Mouse (Mus musculus) left cerebral cortex, postnatal 36 days (tissue): ENCODE measurements around the gene Cbx8. TPM values are rescaled to one million over a fixed set of nuclear protein-coding genes. Genes with fewer than 3 reads are reported as not detected.

Source experiments
- DNase-seq, 2 experiments: peaks; one replicate each; pipeline ENCODE4 v3.0.0; 2021 to 2022; ENCODE audit warnings: low spot score in 2 of 2, mixed read lengths in 1 of 2
- intact Hi-C: fragments of 180-260 bp; cut with DNase I; formaldehyde crosslinking; loops from one replicate; pipeline ENCODE4 v1.15.1; 2025
- total RNA-seq, 2 experiments: library from RNA; stranded (reverse); gene quantifications; 2 replicates each; pipeline ENCODE4 v1.2.3; 2021

The Cbx8 gene
- total RNA-seq, 2 experiments from 2014 or later: 12.3 to 16.0 TPM

DNA sequence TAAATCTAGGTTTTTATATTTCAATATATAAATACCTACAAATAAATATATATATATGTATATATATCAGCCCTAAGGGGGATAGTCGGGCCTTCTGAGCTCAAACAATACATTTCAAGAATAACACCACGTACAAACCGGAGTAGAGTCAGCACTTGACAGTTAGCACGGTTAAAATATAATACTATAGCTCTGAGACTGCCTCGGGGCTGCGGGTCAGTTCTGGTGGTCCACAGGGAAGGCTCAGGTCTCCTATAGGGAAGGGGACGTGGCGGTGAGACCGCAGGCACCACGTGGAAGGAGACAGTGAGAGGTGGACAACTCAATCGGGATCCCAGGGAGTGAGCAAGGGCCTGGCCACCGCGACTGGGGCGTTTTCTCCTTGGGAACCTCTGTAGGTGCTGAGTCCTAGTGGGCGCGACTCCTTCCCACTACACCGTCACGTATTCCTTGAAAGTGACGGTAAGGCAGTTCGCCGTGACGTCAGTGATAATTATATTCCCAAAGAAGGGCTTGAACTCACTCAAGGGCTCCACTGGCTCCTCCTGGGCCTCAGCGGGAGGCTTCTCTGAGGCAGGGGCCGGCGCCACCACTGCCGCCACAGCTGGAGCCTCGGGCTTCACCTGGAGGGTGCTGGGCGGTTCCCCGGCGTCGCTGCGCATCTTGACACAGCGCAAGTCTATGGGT is 39.8 kb upstream of the Cbx8 start:
- intact Hi-C loops: no loop called here

DNA sequence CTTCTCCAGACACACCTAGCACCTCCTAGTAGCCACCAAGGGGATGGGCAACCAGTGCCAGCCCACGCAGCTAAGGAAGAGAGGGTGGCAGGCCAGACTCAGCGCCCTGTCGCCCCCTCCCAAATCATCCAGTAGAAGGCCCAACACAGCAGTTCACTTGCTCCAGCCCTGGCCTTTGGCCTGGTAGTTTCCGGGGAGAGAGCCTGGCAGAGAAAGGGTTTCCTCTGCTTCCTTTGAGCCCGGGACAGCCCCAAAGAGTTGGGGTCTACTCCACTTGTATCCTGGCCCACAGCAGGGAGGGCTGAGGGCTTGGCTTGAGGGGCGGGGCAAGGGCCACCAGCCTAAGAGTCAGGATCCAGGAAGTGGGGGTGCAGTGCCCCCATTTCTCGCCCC is 38.7 kb upstream of the Cbx8 start:
- no peak for DNase-seq
- intact Hi-C loops: no loop called here

More for the DNA sequence above, 39.8 kb upstream of the Cbx8 start:
- no peak for DNase-seq

DNA sequence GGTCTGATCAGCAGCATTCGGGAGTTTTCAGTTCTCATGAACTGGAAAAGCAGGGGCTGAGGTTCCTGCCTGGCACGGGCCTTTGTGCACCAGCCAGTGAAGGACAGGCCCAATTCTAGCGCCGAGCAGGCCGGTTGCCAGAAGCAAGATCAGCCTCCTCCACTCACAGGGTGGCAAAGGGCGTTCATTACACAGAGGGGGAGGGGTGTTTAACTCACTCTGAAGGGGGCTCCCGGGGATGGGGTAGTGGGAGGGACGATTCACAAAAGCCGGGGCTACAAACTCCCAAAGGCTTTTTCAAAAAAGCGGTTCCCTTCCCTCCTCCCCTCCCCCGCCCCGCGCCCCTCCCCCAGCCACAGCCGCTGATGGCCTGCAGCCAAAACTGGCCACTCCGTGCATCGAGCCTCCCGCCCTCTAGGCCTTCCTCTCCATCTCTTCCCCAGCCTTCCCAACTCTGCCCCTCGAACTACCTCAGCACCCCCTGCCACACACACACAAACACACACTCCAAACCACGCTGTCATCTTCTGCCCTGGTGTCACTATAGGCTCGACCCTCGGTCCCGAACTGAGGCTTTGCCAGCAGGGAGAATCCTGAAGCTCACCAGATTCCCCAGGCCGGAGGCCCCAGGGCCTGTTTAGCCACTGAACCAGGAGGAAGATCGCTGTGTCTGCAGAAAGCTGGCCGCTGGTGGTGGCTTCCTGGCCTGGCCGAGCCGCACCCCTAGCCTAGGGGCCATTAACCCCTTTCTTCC is 38.1 kb upstream of the Cbx8 start:
- peak; percentile 20 to 37 for DNase-seq
- intact Hi-C loops: no loop called here

DNA sequence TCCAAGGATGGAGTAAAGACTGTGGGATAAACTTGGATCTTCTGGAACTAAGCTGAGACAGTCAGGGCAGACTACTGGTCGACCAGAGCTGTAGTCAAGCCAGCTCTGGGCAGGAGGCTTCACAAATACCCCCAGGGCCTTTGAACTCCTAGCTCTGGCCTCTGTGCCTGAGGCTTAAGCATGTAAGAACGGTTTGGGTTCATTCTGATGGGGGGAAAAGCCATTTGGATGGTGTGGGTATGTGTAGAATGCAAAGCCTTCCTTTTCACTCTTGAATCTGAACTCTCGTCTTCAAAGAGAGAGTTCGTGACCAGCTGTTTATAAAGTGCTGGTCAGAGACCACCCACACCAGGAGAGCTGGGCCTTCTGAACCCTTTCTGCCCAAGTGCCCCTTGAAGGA is 37.0 kb upstream of the Cbx8 start:
- intact Hi-C loops: no loop called here
- no peak for DNase-seq

DNA sequence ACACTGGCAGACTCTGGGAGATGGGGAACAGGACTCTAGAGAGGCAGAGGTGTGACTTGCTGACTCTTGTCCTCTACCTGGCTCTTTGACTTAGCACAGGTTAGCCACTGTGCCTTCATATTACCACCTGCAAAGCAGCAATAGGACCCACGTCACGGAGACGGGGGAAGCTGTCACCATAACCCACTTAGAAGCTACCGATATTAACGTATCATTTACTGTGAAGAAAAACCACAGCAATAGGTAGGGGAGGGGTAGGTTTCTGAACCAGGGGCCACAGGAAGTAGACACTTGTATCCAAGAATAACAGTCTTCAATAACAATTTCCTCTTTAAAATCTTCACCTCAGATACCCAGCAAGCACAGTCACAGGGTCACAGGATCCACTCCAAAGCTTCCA is 35.0 kb upstream of the Cbx8 start:
- DNase-seq: no peak
- intact Hi-C loops: no loop called here

DNA sequence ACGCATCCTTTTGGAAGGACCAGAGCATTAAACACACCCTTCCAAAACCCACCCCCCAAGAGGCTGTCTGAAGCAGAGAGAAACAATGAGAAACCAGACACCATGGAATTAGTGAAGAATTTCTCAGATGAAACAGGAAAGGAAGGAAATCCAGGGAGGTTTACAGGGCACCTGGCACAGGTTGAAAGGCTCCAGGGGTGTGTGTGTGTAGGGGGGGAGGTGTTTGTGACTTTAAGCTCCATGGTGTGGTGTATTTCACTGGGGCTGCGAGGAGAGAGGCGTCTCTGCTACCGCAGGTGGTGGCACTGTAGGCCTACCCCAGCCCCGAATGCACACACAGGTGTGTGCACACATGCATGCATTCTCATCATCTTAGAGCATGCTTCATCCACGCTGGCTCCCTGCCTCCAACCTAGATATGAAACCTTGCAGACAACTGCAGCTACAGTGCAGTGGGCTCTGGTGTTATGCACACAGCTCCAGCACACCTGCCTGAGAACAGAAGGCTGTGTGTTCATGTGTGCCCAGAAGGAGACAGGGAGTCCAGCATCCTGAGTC is 33.2 kb upstream of the Cbx8 start:
- DNase-seq: no peak
- intact Hi-C loops: no loop called here

DNA sequence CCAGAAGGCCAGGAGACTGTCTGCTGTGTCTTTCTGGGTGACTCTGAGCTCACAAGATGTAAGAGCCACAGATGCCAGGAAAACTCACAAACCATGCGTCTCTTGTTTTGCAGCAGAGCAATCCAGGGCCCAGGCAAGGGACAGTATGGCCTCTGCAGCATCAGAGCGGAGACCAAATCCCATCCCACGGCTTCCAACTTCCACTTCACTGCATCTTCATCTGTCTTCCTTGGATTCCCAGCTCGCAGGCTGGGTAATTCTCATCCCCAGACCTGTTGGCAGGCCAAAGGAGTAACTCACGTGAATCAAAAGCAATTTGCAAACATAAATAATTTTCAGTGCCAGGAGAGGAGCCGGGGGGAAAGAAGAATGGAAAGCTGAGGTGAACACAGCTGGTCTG is 32.2 kb upstream of the Cbx8 start:
- no peak for DNase-seq
- intact Hi-C loops: no loop called here

DNA sequence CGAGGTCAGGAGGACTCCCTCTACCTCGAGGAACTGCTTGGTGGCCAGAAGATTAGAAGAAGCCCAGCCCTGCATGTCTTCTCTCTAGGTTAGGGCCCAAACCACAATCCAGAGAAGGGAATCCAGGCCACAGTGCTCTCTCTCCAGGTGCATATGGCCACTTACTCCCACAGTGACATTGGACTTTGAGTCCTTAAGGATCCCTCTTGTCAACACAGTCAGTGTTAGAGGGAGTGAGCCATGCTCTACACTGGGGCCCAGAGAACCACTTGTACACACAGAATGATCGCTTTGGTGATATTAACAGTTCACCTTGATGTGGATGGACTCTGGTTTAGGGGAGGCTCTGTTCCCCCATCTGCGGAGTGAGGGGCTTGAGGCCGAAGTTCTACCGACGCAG is 31.5 kb upstream of the Cbx8 start:
- intact Hi-C loops: no loop called here
- no peak for DNase-seq

DNA sequence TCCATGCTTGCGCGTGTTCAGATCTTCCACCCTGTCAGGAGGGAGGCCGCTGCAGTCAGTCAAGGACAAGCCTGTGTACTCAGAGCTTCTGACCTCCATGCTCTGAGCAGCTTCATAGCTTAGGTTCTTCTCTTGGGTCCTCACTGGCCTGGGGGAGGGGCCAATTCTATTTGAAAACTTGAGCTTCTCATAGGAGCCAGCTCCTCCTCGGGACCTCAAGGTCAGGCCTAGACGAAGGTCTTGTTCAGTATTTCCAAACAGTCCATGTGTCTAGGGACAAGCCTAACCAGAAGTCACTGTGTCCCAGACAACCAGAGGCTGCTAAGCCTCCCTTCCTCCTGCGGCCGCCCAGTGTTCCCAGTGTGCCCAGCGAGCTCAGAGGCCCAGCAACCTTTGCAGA is 26.1 kb upstream of the Cbx8 start:
- intact Hi-C loops: no loop called here
- DNase-seq: no peak

DNA sequence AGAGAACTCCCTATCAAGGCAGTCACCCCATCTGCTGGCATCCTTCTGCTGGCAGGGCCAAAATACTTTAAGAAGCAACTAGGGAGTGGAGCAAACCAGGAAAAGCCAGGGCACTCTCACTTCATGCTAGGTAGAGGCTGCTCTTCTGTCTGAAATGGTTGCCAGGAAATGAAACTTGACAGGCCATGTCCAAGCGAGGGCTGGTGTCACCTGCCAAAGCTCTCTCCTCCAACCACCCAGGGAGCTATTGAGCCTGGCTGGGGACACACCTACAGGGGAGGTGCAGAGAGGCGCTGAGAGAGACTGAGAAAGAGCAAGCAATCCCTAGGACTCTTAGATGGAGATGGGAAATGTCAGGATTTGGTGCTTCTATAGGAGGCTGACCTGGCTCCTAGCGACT is 18.5 kb upstream of the Cbx8 start:
- intact Hi-C loops: no loop called here
- no peak for DNase-seq

DNA sequence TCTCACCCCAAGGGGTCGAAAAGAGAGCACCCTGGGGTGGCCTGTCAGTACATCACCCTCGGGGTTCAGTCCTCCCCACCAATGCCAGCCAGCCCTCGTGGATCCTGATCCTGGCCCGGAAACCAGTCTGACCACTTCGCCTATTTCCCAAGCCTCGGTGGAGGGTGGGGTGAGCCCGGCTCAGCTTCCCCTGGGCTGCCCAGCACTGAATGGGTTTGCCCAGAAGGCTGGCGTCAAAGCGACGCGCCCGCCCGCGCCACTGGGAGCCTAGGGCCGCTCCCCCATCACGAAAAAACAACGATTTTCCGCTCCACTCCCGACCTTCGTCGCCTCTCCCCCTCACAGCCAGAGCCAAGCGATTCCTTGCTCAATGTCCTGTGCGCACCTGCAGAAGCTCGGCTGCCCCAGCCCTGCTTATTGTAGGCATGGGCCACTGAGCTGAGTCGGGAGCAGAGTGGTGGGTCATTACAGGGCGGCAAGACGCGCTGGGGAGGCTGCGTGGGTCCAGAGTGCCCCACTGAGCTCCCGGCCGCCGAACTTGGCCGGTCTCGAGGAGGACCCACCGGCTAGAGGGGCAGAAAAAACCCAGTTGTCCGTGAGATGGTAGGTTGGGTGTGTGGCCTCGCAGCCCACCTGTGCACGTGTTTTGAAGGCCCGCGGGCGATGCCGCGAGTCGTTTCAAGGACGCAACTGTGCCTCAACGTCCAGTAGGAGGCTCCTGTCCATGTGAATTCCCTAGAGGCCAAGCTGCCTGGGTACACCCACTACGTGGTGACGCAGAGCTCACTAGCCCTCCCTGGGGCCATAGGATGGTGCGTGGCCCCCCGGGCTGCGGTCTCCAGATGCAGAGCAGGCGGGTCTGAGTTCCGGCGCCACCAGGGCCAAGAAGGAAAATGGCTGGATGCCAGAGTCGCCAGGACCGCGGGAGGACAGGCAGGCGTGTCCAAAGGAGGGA is 17.5 kb upstream of the Cbx8 start:
- intact Hi-C loops: no loop called here
- DNase-seq: peak in 1 of 2 experiments; percentile 17

DNA sequence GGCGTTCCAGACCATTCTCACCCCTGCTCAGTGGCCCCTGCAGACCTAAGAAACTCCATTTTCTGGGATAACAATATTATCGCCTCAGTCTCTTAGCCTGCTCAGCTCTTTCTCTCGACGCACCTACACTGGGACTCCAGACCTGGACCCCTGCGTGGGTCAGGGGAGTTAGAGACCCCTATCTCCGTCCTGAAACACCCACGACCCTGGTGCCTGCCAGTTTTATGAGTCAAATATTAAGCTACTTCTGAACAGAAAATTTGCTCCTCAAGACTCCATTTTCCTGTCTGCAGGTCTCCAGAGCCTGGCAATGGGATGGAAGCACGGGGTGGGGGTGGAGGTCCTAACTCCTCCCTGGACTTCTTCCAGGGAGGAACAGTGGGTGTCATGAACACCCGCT is 16.5 kb upstream of the Cbx8 start:
- intact Hi-C loops: loop anchor here (1.0 to 2.0 kb wide), 2 partner anchors 16 to 28 kb away; partner anchors contain the start of gene Cbx8

DNA sequence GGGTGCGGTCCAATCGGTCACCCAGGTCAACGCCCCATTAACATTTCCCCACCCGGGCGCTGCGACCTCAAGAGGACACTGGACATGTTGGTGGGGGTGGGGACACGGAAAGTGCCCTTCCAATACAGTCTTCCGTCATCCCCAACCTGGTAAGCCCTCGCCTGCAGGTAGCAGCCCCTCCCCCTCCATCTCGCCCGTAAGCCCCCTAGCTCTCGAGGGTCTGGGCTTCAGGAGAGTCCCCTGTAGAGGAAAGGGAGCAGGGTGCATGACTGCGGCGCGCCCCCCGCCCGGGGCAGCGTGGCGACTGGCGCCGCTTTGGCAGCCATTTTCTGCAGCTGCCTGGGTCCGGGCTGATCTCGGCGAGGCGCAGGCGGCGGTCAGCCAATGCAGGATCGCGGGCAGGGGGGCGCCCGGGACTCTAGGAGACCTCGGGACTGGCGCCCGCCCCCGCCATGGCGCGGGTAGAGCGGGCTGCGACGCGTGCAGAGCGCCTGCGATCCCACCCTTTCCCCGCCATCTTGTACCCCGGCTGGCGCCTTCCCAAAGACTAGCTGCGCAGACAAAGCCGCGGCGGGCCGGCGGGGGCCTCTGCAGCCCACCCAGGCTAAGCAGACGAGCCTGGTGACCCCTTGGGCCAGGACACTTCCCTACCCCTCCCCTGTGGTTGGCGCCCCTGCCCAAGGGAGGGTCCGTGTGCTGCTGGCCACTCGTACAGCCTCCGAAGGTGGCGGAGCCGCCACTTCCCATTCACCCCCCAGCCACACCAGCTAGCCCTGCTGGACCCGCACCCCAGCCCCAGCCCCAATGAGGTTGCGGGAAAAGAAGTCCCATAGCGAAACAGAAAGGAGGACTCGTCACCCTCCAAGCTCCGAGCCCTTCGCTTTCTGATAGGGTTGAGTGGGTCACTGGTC is 15.8 kb upstream of the Cbx8 start:
- peak in 1 of 2 experiments; percentile 69 for DNase-seq
- intact Hi-C loops: loop anchor here (1.0 to 2.0 kb wide), 2 partner anchors 16 to 29 kb away; partner anchors contain the start of gene Cbx8

More for the DNA sequence above, 16.5 kb upstream of the Cbx8 start:
- DNase-seq: no peak

DNA sequence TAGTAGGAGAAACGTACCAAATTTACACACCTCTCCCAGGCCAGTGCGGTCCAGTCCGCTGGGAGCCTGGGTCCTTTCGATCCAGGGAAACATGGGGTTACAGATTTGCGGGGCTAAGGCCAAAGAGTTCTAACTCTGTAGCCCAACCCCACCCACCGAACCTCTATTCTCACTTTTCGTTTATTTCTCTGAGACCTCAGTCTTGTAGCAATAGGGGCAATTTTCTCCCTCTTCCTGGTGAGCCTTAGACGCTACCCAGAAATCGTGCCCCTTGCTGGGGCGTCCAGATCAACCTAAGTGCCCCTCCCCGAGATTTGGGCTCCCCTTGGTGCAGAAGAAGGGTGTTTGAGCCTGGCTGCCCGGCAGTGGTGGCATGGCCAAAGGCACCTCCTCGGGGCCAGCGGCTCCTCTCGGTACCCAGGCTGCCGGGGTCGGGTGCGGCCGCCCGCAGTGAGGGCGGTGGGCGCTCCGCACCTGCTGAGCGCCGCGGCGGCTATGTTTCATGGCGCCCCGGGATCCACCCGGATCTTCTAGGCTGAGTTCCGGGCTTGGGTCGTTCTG is 14.9 kb upstream of the Cbx8 start:
- DNase-seq: peak in 1 of 2 experiments; percentile 28
- intact Hi-C loops: loop anchor here (2.0 kb wide), 1 partner anchor 15 kb away; the partner anchor contains the start of gene Cbx8

DNA sequence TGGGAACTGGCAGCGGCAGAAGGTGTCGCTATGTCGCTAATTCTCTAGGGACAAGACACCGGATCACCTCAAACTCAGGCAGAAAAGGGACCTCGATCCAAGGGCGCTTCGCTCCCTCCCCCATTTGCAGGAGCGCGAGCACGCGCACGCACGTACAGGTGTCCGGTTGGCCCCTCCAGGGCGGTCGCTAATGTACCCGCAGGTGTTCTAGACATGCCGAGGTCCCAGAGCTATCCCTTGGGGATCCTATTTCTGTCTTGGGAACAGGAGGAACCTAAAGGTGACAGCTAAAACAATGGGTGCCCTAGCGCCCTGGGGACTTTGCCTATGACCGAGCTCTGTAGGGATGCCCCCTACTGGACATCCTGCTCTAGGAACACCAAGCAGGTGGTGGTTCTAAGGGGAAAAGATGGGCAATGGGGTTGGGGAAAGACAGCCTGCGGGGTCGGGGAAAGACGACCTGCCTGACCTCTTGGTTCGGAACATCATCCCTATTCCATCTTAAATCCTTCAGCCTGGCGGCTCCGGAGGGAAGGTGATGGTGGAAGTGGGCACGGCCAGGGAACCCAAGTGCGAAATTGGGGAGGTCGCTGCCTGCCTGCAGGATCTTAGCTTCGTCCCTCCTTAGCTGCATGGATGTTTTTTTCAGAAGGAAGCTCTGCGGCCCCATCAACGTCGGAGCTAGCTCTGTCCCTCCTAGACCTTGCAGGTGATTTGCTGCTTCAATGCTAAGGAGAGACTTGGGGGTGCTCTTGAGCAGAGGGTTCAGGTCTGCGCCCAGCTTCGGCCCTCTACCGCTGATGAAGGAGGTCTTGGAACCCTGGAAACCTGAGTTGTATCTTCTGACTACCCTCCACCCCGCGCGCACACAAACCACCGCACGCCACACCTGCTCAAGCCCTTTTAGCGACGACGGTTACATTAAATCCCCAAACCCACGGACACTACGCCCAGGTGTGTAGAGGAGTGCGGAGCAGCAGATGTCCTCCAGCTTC is 13.9 kb upstream of the Cbx8 start:
- DNase-seq: peak in 1 of 2 experiments; percentile 23
- intact Hi-C loops: loop anchor here (5.0 kb wide), 1 partner anchor 133 kb away; no protein-coding TSS in a partner anchor

DNA sequence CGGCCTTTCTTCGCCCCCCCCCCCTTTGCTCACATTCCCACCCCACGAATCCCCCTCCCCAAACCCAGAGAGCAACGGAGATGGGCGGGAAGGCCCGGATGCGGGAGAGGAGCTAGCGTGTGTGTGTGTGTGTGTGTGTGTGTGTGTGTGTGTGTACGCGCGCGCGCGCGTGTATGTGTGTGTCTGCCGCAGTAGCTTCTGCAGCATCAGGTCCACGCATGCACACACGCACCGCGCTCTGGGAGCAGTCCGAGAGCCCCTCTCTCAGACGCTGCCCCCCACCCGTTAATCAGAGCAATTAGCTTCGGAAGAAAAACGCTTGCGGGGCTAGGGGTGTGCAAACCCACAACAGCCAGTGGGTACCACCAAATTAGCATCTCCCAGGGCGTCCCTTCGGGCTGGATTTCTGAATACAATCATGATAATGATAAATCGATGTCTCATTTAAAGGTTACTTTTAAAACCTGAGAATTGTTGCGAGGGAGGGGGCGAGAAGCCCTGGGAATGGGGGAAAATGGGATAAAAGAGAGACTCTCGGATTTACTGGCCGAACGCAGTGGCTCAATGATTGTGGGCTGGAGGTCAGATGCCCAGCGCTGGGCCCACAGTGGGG is 13.1 kb upstream of the Cbx8 start:
- intact Hi-C loops: loop anchor here (5.0 kb wide), 1 partner anchor 133 kb away; no protein-coding TSS in a partner anchor
- DNase-seq: peak in 1 of 2 experiments; percentile 55
